Mouse (Mus musculus): ENCODE data around the gene Thsd4. TPM values are rescaled to one million over a fixed set of nuclear protein-coding genes. Genes with fewer than 3 reads are reported as not detected.

Thsd4 gene
- total RNA-seq, 1 experiment: 1.6 TPM

DNA sequence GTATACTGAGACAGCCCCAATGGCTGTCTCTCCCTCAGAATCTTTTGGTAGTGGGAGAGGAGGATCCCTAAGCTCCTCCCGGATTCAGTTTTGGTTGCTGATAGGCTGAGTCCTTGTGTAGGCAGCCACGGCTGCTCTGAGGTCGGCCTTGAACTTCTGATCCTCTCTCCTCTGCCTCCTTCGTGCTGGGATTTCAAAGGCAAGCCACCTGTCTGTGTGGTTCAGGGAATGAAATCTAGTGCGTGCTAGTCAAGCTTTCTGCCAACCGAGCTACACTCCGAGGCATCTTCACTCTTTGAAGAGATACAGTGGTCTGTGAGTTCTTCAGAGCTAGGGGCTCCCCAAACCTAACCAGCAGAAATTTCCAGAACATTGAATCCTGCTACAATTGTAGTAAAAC lies 568.3 kb downstream of the Thsd4 start:
- Histone ChIP-seq H3K9ac (ENCODE audit: insufficient read depth, low read depth, low read length, poor library complexity, severe bottlenecking) (no peak overlapping the region), H3K4me1 (ENCODE audit: control insufficient read depth in 2 of 2, insufficient read depth in 2 of 2, low read length in 2 of 2, poor library complexity in 1 of 2) (peaks cover 0 to 10% of the 10 kb centered on the region in 2 experiments; a peak in 1 of 4 replicates), H3K36me3 (ENCODE audit: control insufficient read depth, insufficient read depth, low read length, poor library complexity, severe bottlenecking) (no peaks in the 10 kb centered on the region), H3K27ac (ENCODE audit: insufficient read depth, low read depth, low read length, poor library complexity, severe bottlenecking) (no peak overlapping the region), H3K4me3 (ENCODE audit: insufficient read depth in 1 of 2, low read depth in 1 of 2, low read length in 2 of 2, poor library complexity in 1 of 2, severe bottlenecking in 1 of 2) (no peak overlapping the region), H3K9me3 (ENCODE audit: control insufficient read depth, insufficient read depth, low read depth, low read length) (no peaks in the 10 kb centered on the region)
- TF ChIP-seq CHD2 (IDR thresholded peaks at IDR 0.05; ENCODE audit: low read depth, low read length) (no peak), MAFK (IDR thresholded peaks at IDR 0.05; ENCODE audit: insufficient read depth, low read depth, low read length) (no peak), ZC3H11A (IDR thresholded peaks at IDR 0.05; ENCODE audit: borderline replicate concordance, low read depth, low read length) (no peak), ZNF384 (IDR thresholded peaks at IDR 0.05; ENCODE audit: low read depth, low read length) (no peak), HCFC1 (IDR thresholded peaks at IDR 0.05; ENCODE audit: borderline replicate concordance, insufficient read depth, low read length) (no peak)
- in situ Hi-C loops (cut with MboI; ENCODE audit: low sequenced_read_pairs in 2 of 2, unreplicated experiment in 2 of 2): no loop called here
- DNase-seq (ENCODE audit: low read depth, low spot score): no peak

DNA sequence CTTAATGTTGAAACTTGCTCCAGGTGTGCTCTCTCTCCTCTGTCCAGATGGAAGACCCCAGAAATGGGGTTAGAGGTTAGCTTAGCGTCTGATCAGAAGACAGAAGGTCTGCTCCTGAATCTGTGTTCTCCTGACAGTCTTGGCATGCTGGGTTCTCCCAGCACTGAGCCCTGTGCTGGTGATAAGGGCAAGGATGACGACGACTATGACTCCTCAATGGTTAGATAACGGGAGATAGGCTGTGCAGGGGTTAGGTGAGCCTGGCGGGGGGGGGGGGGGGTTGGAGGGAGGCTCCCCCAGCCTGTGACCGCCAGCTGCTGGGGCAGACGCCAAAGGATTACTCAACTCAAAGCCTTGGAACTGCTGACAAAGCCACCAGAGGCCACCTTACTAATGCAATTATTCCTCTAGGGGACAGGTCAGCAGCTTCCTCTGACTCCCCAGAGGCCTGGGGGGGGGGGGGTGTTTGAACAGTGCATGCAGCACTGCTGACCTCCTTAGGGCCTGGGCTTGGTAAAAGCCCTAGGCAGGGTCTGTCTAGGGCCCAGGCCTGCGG lies 569.3 kb downstream of the Thsd4 start:
- H3K9ac ChIP-seq (ENCODE audit: insufficient read depth, low read depth, low read length, poor library complexity, severe bottlenecking): no peak overlapping the region
- in situ Hi-C loops (cut with MboI; ENCODE audit: low sequenced_read_pairs in 2 of 2, unreplicated experiment in 2 of 2): no loop called here

GRCm38 (mm10) chr9:59951943-59952342 lies 569.9 kb downstream of the Thsd4 start:
- Histone ChIP-seq H3K4me3 (ENCODE audit: insufficient read depth in 1 of 2, low read depth in 1 of 2, low read length in 2 of 2, poor library complexity in 1 of 2, severe bottlenecking in 1 of 2) (no peak overlapping the region), H3K4me1 (ENCODE audit: control insufficient read depth in 2 of 2, insufficient read depth in 2 of 2, low read length in 2 of 2, poor library complexity in 1 of 2) (peaks cover 0 to 8% of the 10 kb centered on the region in 2 experiments; a peak in 1 of 4 replicates), H3K9ac (ENCODE audit: insufficient read depth, low read depth, low read length, poor library complexity, severe bottlenecking) (no peak overlapping the region), H3K36me3 (ENCODE audit: control insufficient read depth, insufficient read depth, low read length, poor library complexity, severe bottlenecking) (no peaks in the 10 kb centered on the region), H3K27ac (ENCODE audit: insufficient read depth, low read depth, low read length, poor library complexity, severe bottlenecking) (no peak overlapping the region), H3K9me3 (ENCODE audit: control insufficient read depth, insufficient read depth, low read depth, low read length) (no peaks in the 10 kb centered on the region)
- in situ Hi-C loops (cut with MboI; ENCODE audit: low sequenced_read_pairs in 2 of 2, unreplicated experiment in 2 of 2): no loop called here
- no peak for DNase-seq (ENCODE audit: low read depth, low spot score)
- no peak for TF ChIP-seq ZNF384 (IDR thresholded peaks at IDR 0.05; ENCODE audit: low read depth, low read length)
- TF ChIP-seq HCFC1 (IDR thresholded peaks at IDR 0.05; ENCODE audit: borderline replicate concordance, insufficient read depth, low read length): no peak
- no peak for TF ChIP-seq CHD2 (IDR thresholded peaks at IDR 0.05; ENCODE audit: low read depth, low read length)
- TF ChIP-seq ZC3H11A (IDR thresholded peaks at IDR 0.05; ENCODE audit: borderline replicate concordance, low read depth, low read length): no peak
- TF ChIP-seq MAFK (IDR thresholded peaks at IDR 0.05; ENCODE audit: insufficient read depth, low read depth, low read length): no peak

More for the DNA sequence above, 569.3 kb downstream of the Thsd4 start:
- H3K27ac ChIP-seq (ENCODE audit: insufficient read depth, low read depth, low read length, poor library complexity, severe bottlenecking): no peak overlapping the region
- H3K4me1 ChIP-seq (ENCODE audit: control insufficient read depth in 2 of 2, insufficient read depth in 2 of 2, low read length in 2 of 2, poor library complexity in 1 of 2): peaks cover 0 to 8% of the 10 kb centered on the region in 2 experiments; a peak in 1 of 4 replicates
- no peak overlapping the region for H3K4me3 ChIP-seq (ENCODE audit: insufficient read depth in 1 of 2, low read depth in 1 of 2, low read length in 2 of 2, poor library complexity in 1 of 2, severe bottlenecking in 1 of 2)
- no peaks in the 10 kb centered on the region for H3K36me3 ChIP-seq (ENCODE audit: control insufficient read depth, insufficient read depth, low read length, poor library complexity, severe bottlenecking)
- H3K9me3 ChIP-seq (ENCODE audit: control insufficient read depth, insufficient read depth, low read depth, low read length): no peaks in the 10 kb centered on the region
- TF ChIP-seq MAFK (IDR thresholded peaks at IDR 0.05; ENCODE audit: insufficient read depth, low read depth, low read length) (no peak), ZC3H11A (IDR thresholded peaks at IDR 0.05; ENCODE audit: borderline replicate concordance, low read depth, low read length) (no peak), CHD2 (IDR thresholded peaks at IDR 0.05; ENCODE audit: low read depth, low read length) (no peak), ZNF384 (IDR thresholded peaks at IDR 0.05; ENCODE audit: low read depth, low read length) (no peak), HCFC1 (IDR thresholded peaks at IDR 0.05; ENCODE audit: borderline replicate concordance, insufficient read depth, low read length) (no peak)
- DNase-seq (ENCODE audit: low read depth, low spot score): no peak

GRCm38 (mm10) chr9:59951001-59951750 lies 570.7 kb downstream of the Thsd4 start:
- Histone ChIP-seq H3K36me3 (ENCODE audit: control insufficient read depth, insufficient read depth, low read length, poor library complexity, severe bottlenecking) (no peaks in the 10 kb centered on the region), H3K9me3 (ENCODE audit: control insufficient read depth, insufficient read depth, low read depth, low read length) (no peaks in the 10 kb centered on the region), H3K4me1 (ENCODE audit: control insufficient read depth in 2 of 2, insufficient read depth in 2 of 2, low read length in 2 of 2, poor library complexity in 1 of 2) (peaks cover 0 to 8% of the 10 kb centered on the region in 2 experiments; a peak in 1 of 4 replicates), H3K27ac (ENCODE audit: insufficient read depth, low read depth, low read length, poor library complexity, severe bottlenecking) (no peak overlapping the region), H3K4me3 (ENCODE audit: insufficient read depth in 1 of 2, low read depth in 1 of 2, low read length in 2 of 2, poor library complexity in 1 of 2, severe bottlenecking in 1 of 2) (no peak overlapping the region), H3K9ac (ENCODE audit: insufficient read depth, low read depth, low read length, poor library complexity, severe bottlenecking) (no peak overlapping the region)
- TF ChIP-seq MAFK (IDR thresholded peaks at IDR 0.05; ENCODE audit: insufficient read depth, low read depth, low read length): no peak
- no peak for TF ChIP-seq HCFC1 (IDR thresholded peaks at IDR 0.05; ENCODE audit: borderline replicate concordance, insufficient read depth, low read length)
- no peak for TF ChIP-seq ZNF384 (IDR thresholded peaks at IDR 0.05; ENCODE audit: low read depth, low read length)
- no peak for TF ChIP-seq ZC3H11A (IDR thresholded peaks at IDR 0.05; ENCODE audit: borderline replicate concordance, low read depth, low read length)
- TF ChIP-seq CHD2 (IDR thresholded peaks at IDR 0.05; ENCODE audit: low read depth, low read length): no peak
- in situ Hi-C loops (cut with MboI; ENCODE audit: low sequenced_read_pairs in 2 of 2, unreplicated experiment in 2 of 2): no loop called here
- no peak for DNase-seq (ENCODE audit: low read depth, low spot score)
